Mouse (Mus musculus) myocyte (in vitro differentiated cells): Measurements from ENCODE around the gene Eps8. TPM values are rescaled to one million over a fixed set of nuclear protein-coding genes. Genes with fewer than 3 reads are reported as not detected.

Experiments used
- H3K27me3 ChIP-seq: one replicate; pipeline ENCODE4 v1.6.1; 2011; ENCODE audit not compliant: control insufficient read depth, insufficient read depth, insufficient read length
- H3K36me3 ChIP-seq: one replicate; pipeline ENCODE4 v1.6.1; 2011; ENCODE audit not compliant: control insufficient read depth, insufficient read depth
- H3K4me2 ChIP-seq: one replicate; pipeline ENCODE4 v1.6.1; 2011; ENCODE audit warnings: low read depth, control low read depth
- H3K4me3 ChIP-seq: one replicate; pipeline ENCODE4 v1.5.1; 2011; ENCODE audit warnings: mild to moderate bottlenecking, control low read depth, moderate library complexity
- H3K79me2 ChIP-seq: one replicate; pipeline ENCODE4 v1.6.1; 2011; ENCODE audit not compliant: control insufficient read depth, insufficient read depth
- H3ac ChIP-seq: one replicate; pipeline ENCODE4 v1.6.1; 2011; ENCODE audit not compliant: control insufficient read depth, insufficient read length
- CEBPB ChIP-seq: IDR thresholded peaks from 2 replicates; pipeline ENCODE4 v1.6.1; 2011; ENCODE audit warnings: mild to moderate bottlenecking, moderate library complexity; ENCODE audit not compliant: poor library complexity, insufficient read depth, severe bottlenecking
- E2F4 ChIP-seq: IDR thresholded peaks from one replicate; pipeline ENCODE4 v1.6.1; 2011; ENCODE audit warnings: mild to moderate bottlenecking, control low read depth, moderate library complexity; ENCODE audit not compliant: insufficient read depth
- MAX ChIP-seq: IDR thresholded peaks from one replicate; pipeline ENCODE4 v1.6.1; 2011; ENCODE audit warnings: low read depth, mild to moderate bottlenecking, control low read depth
- MYOD1 ChIP-seq, 3 experiments: IDR thresholded peaks; one replicate each; pipeline ENCODE4 v1.6.1; 2011; ENCODE audit warnings: control low read depth in 2 of 3, low read depth in 2 of 3, mild to moderate bottlenecking in 2 of 3, moderate library complexity in 1 of 3; ENCODE audit not compliant: insufficient read length in 2 of 3, control insufficient read depth in 1 of 3
- MYOG ChIP-seq, 3 experiments: IDR thresholded peaks; one replicate each; pipeline ENCODE4 v1.6.1; 2011; ENCODE audit warnings: control low read depth in 2 of 3, low read depth in 2 of 3, mild to moderate bottlenecking in 2 of 3; ENCODE audit not compliant: insufficient read length in 2 of 3, control insufficient read depth in 1 of 3, insufficient read depth in 1 of 3
- POLR2A ChIP-seq: IDR thresholded peaks from one replicate; pipeline ENCODE4 v1.6.1; 2011; ENCODE audit warnings: low read depth, mild to moderate bottlenecking, control low read depth, moderate library complexity; ENCODE audit not compliant: insufficient read length
- POLR2AphosphoS2 ChIP-seq: IDR thresholded peaks from one replicate; pipeline ENCODE4 v1.6.1; 2011; ENCODE audit warnings: low read depth, control low read depth; ENCODE audit not compliant: insufficient read length
- REST ChIP-seq: IDR thresholded peaks from one replicate; pipeline ENCODE4 v1.6.1; 2011; ENCODE audit warnings: mild to moderate bottlenecking, control low read depth, moderate library complexity; ENCODE audit not compliant: insufficient read depth, insufficient read length
- SRF ChIP-seq: IDR thresholded peaks from one replicate; pipeline ENCODE4 v1.6.1; 2011; ENCODE audit warnings: low read depth; ENCODE audit not compliant: control insufficient read depth, insufficient read length
- TCF12 ChIP-seq: IDR thresholded peaks from one replicate; pipeline ENCODE4 v1.6.1; 2011; ENCODE audit warnings: mild to moderate bottlenecking, control low read depth; ENCODE audit not compliant: poor library complexity, insufficient read depth, severe bottlenecking
- TCF3 ChIP-seq: IDR thresholded peaks from one replicate; pipeline ENCODE4 v1.6.1; 2011; ENCODE audit warnings: low read depth, control low read depth; ENCODE audit not compliant: insufficient read length
- USF1 ChIP-seq: IDR thresholded peaks from one replicate; pipeline ENCODE4 v1.6.1; 2011; ENCODE audit warnings: low read depth, mild to moderate bottlenecking, control low read depth, moderate library complexity
- polyA plus RNA-seq: library from polyadenylated mRNA; unstranded; fragments of >200 nt; fragmentation: generic; extraction: Trizol; gene quantifications from one replicate; pipeline ENCODE4 v1.2.1, GENCODE M21; 2012; ENCODE audit warnings: missing spikeins

Eps8 gene
- polyA plus RNA-seq, 1 experiment, result 12.4 TPM

DNA sequence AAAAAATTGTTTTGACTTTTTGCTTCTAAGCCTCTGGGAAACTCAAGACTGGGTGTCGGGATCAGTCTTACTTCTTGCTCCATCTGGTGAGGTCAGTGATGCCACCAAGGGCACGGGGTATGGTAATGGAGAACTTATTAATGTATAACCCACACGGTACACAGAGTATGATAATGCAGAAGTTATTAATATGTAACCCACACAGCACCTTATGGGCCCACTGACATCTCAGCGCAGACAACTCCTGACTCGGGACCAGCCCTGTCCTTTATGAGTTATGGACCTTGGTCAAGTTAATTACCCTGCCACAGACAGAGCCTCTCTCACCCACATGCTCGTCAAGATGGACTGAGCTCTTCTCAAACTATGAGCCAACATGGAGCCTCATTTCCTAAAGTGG lies 89.2 kb downstream of the Eps8 start:
- no peak overlapping the region for H3K4me2 ChIP-seq
- no peaks in the 10 kb centered on the region for H3K79me2 ChIP-seq
- H3K36me3 ChIP-seq, result no peaks in the 10 kb centered on the region
- TF ChIP-seq TCF3 (no peak), POLR2A (no peak), TCF12 (no peak), USF1 (no peak), MYOG (IDR thresholded peaks at IDR 0.05; ENCODE audit: control insufficient read depth in 1 of 3, insufficient read depth in 1 of 3, insufficient read length in 2 of 3, low read depth in 2 of 3) (no peak), POLR2AphosphoS2 (no peak), MAX (no peak), CEBPB (no peak), SRF (no peak), MYOD1 (IDR thresholded peaks at IDR 0.05; ENCODE audit: control insufficient read depth in 1 of 3, insufficient read length in 2 of 3, low read depth in 2 of 3) (no peak), E2F4 (no peak), REST (no peak)
- H3K27me3 ChIP-seq, result no peaks in the 10 kb centered on the region
- H3K4me3 ChIP-seq, result no peak overlapping the region
- no peak overlapping the region for H3ac ChIP-seq

DNA sequence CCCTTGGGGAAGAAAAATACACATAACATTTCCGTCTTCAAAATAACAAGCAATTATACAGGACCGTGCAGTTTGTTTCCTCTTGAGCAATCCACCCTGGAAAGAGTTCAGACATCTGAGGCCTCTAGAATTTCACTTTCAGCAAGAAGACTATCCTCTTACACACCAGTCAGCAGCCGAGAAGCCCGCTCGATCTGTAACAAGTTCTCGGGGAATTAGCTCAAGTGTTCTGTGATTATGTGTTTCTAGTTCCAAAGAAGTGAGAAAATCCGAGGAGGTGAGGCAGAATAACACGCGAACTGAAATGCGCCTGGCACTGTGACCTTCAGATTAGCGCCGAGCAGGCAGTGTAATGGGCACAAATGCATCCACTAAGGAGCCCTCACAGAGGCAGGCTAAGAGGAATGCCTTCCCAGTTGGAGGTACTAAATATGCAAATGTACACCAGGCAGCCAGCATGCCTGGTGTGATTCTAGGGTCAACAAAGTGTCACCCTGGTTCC lies 94.3 kb downstream of the Eps8 start:
- Histone ChIP-seq H3K4me2 (peak overlapping the region; percentile 82), H3K79me2 (no peaks in the 10 kb centered on the region), H3K4me3 (no peak overlapping the region), H3K27me3 (no peaks in the 10 kb centered on the region), H3ac (no peak overlapping the region), H3K36me3 (no peaks in the 10 kb centered on the region)
- TF ChIP-seq CEBPB, result peak; percentile 95
- no peak for TF ChIP-seq MAX

DNA sequence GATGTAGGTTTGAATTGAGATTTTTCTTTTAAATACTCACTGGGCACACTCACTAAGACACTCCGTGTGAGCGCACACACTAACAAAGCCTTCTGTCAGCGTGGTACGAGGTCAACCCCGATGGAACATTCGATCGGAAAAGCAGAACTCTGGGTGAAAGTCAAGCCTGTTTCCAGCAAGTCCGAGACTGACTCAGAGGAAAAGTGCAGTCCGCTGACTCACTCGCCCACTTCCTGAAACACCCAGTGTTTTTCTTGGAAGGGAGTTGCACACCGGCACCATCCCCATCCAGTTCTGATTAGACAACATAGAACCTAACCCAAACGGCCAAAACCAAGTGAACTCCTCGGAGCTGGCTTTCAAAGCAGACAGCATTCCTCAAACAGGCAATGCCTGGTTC lies 95.8 kb downstream of the Eps8 start:
- no peak overlapping the region for H3ac ChIP-seq
- no peaks in the 10 kb centered on the region for H3K36me3 ChIP-seq
- H3K4me3 ChIP-seq, result no peak overlapping the region
- no peaks in the 10 kb centered on the region for H3K79me2 ChIP-seq
- TF ChIP-seq E2F4, result no peak
- no peak for TF ChIP-seq TCF3
- peak in 1 of 3 experiments; percentile 5 for TF ChIP-seq MYOD1 (IDR thresholded peaks at IDR 0.05; ENCODE audit: control insufficient read depth in 1 of 3, insufficient read length in 2 of 3, low read depth in 2 of 3)
- H3K4me2 ChIP-seq, result peak overlapping the region; percentile 75
- H3K27me3 ChIP-seq, result no peaks in the 10 kb centered on the region

DNA sequence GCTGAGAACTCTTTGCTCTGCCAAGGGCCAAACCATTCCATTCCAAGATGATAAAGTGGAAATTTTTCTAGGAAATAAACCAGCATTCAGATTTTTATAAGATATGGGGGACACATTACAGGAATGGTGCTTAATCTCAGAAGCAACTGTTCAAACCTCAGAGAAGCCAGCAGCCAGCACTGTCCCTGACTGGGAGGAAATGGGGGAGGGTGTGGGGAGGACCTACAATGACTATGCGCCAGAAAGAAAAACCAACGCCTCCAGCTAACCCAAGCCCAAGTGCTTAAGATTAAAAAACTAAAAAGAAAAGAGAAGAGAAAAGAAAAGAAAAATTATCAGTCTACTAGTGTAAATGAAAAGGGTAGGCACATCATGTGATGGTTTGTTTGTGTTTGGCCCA lies 97.0 kb downstream of the Eps8 start:
- no peak overlapping the region for H3ac ChIP-seq
- H3K4me3 ChIP-seq, result no peak overlapping the region
- no peak for TF ChIP-seq POLR2A
- TF ChIP-seq SRF, result no peak
- TF ChIP-seq MAX, result no peak
- TF ChIP-seq TCF3, result no peak
- no peak for TF ChIP-seq USF1
- TF ChIP-seq POLR2AphosphoS2, result no peak
- TF ChIP-seq TCF12, result no peak
- no peak for TF ChIP-seq MYOD1 (IDR thresholded peaks at IDR 0.05; ENCODE audit: control insufficient read depth in 1 of 3, insufficient read length in 2 of 3, low read depth in 2 of 3)
- TF ChIP-seq REST, result no peak
- no peak for TF ChIP-seq MYOG (IDR thresholded peaks at IDR 0.05; ENCODE audit: control insufficient read depth in 1 of 3, insufficient read depth in 1 of 3, insufficient read length in 2 of 3, low read depth in 2 of 3)
- TF ChIP-seq E2F4, result no peak
- no peaks in the 10 kb centered on the region for H3K27me3 ChIP-seq
- H3K36me3 ChIP-seq, result no peaks in the 10 kb centered on the region
- H3K4me2 ChIP-seq, result peak overlapping the region; percentile 75
- no peaks in the 10 kb centered on the region for H3K79me2 ChIP-seq

DNA sequence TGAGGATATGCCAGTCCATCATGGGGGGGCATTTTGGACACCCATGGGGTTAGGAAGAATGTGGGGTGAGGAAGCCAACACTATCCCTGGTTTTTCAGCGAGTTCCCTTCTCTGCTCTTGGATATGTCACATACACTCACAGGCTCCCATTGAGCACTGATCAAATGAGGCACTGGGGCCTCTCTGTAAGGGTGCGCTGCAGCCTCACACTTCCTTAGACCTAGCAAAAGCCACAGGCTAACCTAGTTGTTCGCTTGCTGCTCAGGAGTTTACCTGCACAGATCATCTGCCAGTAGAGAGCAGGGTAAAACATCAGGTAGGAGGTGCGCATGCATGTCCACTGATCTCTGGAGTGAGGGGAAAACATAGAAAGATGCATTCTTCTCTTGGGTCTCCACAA lies 97.5 kb downstream of the Eps8 start:
- Histone ChIP-seq H3K4me3 (no peak overlapping the region), H3K27me3 (no peaks in the 10 kb centered on the region), H3ac (no peak overlapping the region), H3K36me3 (no peaks in the 10 kb centered on the region), H3K4me2 (peak overlapping the region; percentile 35), H3K79me2 (no peaks in the 10 kb centered on the region)
- no peak for TF ChIP-seq E2F4
- no peak for TF ChIP-seq MYOG (IDR thresholded peaks at IDR 0.05; ENCODE audit: control insufficient read depth in 1 of 3, insufficient read depth in 1 of 3, insufficient read length in 2 of 3, low read depth in 2 of 3)
- no peak for TF ChIP-seq REST
- no peak for TF ChIP-seq POLR2AphosphoS2
- TF ChIP-seq CEBPB, result no peak
- TF ChIP-seq TCF12, result no peak
- no peak for TF ChIP-seq POLR2A
- TF ChIP-seq USF1, result no peak
- TF ChIP-seq MAX, result no peak
- no peak for TF ChIP-seq MYOD1 (IDR thresholded peaks at IDR 0.05; ENCODE audit: control insufficient read depth in 1 of 3, insufficient read length in 2 of 3, low read depth in 2 of 3)
- no peak for TF ChIP-seq TCF3
- no peak for TF ChIP-seq SRF
